Mouse (Mus musculus) megakaryocyte, embryonic 14.5 days (primary cell): ENCODE data around the gene Ccr10.

Source experiments
- FLI1 ChIP-seq: IDR thresholded peaks from 2 replicates; pipeline ENCODE4 v1.6.1; 2012; ENCODE audit warnings: low read length, inconsistent platforms, mixed read lengths
- GATA1 ChIP-seq: IDR thresholded peaks from 3 replicates; pipeline ENCODE4 v1.6.1; 2012; ENCODE audit warnings: mixed read lengths, low read length, inconsistent platforms, borderline replicate concordance

- TF ChIP-seq GATA1: no peak
- no peak for TF ChIP-seq FLI1
These were observed 9.7 kb upstream of the Ccr10 start for GRCm38 (mm10) chr11:101184984-101185383.
